Mouse (Mus musculus) kidney, adult 11 months (tissue): ENCODE results near the gene Tmem106a.

Source experiments
- DNase-seq: peaks from one replicate; pipeline ENCODE4 v3.0.0; 2022

Gene Tmem106a

GRCm38 (mm10) chr11:101582054-101583035 lies at the start of gene Tmem106a:
Gene Tmem106a, plus strand, starts transcription at chr11:101582242.
- DNase-seq = peak; percentile 79

GRCm38 (mm10) chr11:101543533-101543932 lies 38.5 kb upstream of the Tmem106a start:
- no peak for DNase-seq

GRCm38 (mm10) chr11:101544132-101544531 lies 37.9 kb upstream of the Tmem106a start:
- no peak for DNase-seq

GRCm38 (mm10) chr11:101548526-101548925 lies 33.5 kb upstream of the Tmem106a start:
- no peak for DNase-seq

GRCm38 (mm10) chr11:101551751-101552475 lies 30.1 kb upstream of the Tmem106a start, which contains the start of the genes Brca1 and Nbr1:
Gene Brca1, minus strand, starts transcription at chr11:101551955.
Gene Nbr1, plus strand, starts transcription at chr11:101552149.
- peak; percentile 94 for DNase-seq

GRCm38 (mm10) chr11:101552476-101553300 lies 29.4 kb upstream of the Tmem106a start:
- peak; percentile 100 for DNase-seq

- DNase-seq = no peak
Observed at GRCm38 (mm10) chr11:101553354-101553930, 28.6 kb upstream of the Tmem106a start.

- DNase-seq = peak; percentile 89
Observed at GRCm38 (mm10) chr11:101556541-101556940, 25.5 kb upstream of the Tmem106a start.

- DNase-seq = no peak
Observed at GRCm38 (mm10) chr11:101556954-101557353, 25.1 kb upstream of the Tmem106a start.

GRCm38 (mm10) chr11:101562391-101562790 lies 19.7 kb upstream of the Tmem106a start:
- DNase-seq = peak; percentile 34

- no peak for DNase-seq
Observed at GRCm38 (mm10) chr11:101568421-101568820, 13.6 kb upstream of the Tmem106a start.

GRCm38 (mm10) chr11:101576116-101576515 lies 5.9 kb upstream of the Tmem106a start:
- no peak for DNase-seq

- no peak for DNase-seq
Observed at GRCm38 (mm10) chr11:101581081-101581764, 819 bp upstream of the Tmem106a start.

GRCm38 (mm10) chr11:101583205-101583604 lies 1.2 kb downstream of the Tmem106a start:
- DNase-seq = no peak

GRCm38 (mm10) chr11:101585031-101585430 lies 3.0 kb downstream of the Tmem106a start:
- peak; percentile 70 for DNase-seq

GRCm38 (mm10) chr11:101585805-101586204 lies 3.8 kb downstream of the Tmem106a start:
- no peak for DNase-seq

- DNase-seq = peak; percentile 47
Observed at GRCm38 (mm10) chr11:101587676-101588075, 5.6 kb downstream of the Tmem106a start.

GRCm38 (mm10) chr11:101588868-101589267 lies 6.8 kb downstream of the Tmem106a start:
- peak; percentile 48 for DNase-seq

- DNase-seq = peak; percentile 87
Observed at GRCm38 (mm10) chr11:101589444-101589843, 7.4 kb downstream of the Tmem106a start.

GRCm38 (mm10) chr11:101589989-101590624 lies 8.1 kb downstream of the Tmem106a start:
- no peak for DNase-seq

- DNase-seq = no peak
Observed at GRCm38 (mm10) chr11:101599156-101599555, 17.1 kb downstream of the Tmem106a start, which contains the start of gene Gm11634. Gene Gm11634, minus strand, starts transcription at chr11:101599256.
